ENCODE assay signal across 8 mouse cellular contexts in genomic region chr10:59702207-59703032, GRCm38 (mm10). TPM values are rescaled to one million over a fixed set of nuclear protein-coding genes. Genes with fewer than 3 reads are reported as not detected.
DNase-seq lines count a peak whose midpoint lies in the region; ATAC-seq and TF ChIP-seq lines count a peak whose summit lies in the region.

Gene Micu1, plus strand, starts transcription at chr10:59702477.

- H3K36me3 ChIP-seq in ES-E14 (ENCODE audit: control insufficient read depth, insufficient read depth, low read length, poor library complexity, severe bottlenecking), result no peaks in the 10 kb centered on the region
- H3K36me3 ChIP-seq in forebrain, embryonic 15.5 days, result no peaks in the 10 kb centered on the region

- no peaks in the 10 kb centered on the region for H3K27me3 ChIP-seq in forebrain, embryonic 15.5 days

- H3K9me3 ChIP-seq in ES-E14 (ENCODE audit: control insufficient read depth, insufficient read depth, low read depth, low read length), result no peaks in the 10 kb centered on the region
- H3K9me3 ChIP-seq in forebrain, embryonic 15.5 days, result no peaks in the 10 kb centered on the region

- H3K9ac ChIP-seq in ES-E14 (ENCODE audit: insufficient read depth, low read depth, low read length, poor library complexity, severe bottlenecking), result peak within 1 kb of the TSS; percentile 62
- peak within 1 kb of the TSS; percentile 64 for H3K9ac ChIP-seq in forebrain, embryonic 15.5 days (replicated peaks)

- no peak for TF ChIP-seq CTCF in lung, adult 2 months (IDR thresholded peaks at IDR 0.05; ENCODE audit: insufficient read depth, low read length)

- in situ Hi-C loops in ES-E14 (cut with MboI; ENCODE audit: low sequenced_read_pairs in 2 of 2, unreplicated experiment in 2 of 2), result no loop called here

- H3K4me2 ChIP-seq in forebrain, embryonic 15.5 days (replicated peaks), result peak within 1 kb of the TSS; percentile 92

- no peak within 1 kb of the TSS for H3K27ac ChIP-seq in ES-E14 (ENCODE audit: insufficient read depth, low read depth, low read length, poor library complexity, severe bottlenecking)
- peak within 1 kb of the TSS; percentile 79 for H3K27ac ChIP-seq in forebrain, embryonic 15.5 days (replicated peaks)

- intact Hi-C loops in heart, postnatal 25 days (cut with DNase I), result loop anchor here (5.0 kb wide), 1 partner anchor 210 kb away; no protein-coding TSS in a partner anchor

- peak; percentile 88; the same call in 1 of the 2 replicates for TF ChIP-seq POLR2A in lung, adult 2 months (IDR thresholded peaks at IDR 0.05; ENCODE audit: borderline replicate concordance, extremely low read depth, low read depth, low read length)

- peak; percentile 98 for ATAC-seq in forebrain, embryonic 15.5 days (replicated peaks)
- ATAC-seq in neutrophil, adult 5-6 weeks (ENCODE audit: extremely low read depth, insufficient number of reproducible peaks, low FRiP score, poor library complexity, severe bottlenecking), result peak; percentile 98

- peak; percentile 98 for DNase-seq in ES-E14 (ENCODE audit: low read depth, low spot score)
- DNase-seq in cerebellum, adult 11-12 months, result peak; percentile 94
- DNase-seq in heart, postnatal 25 days (ENCODE audit: low spot score), result peak; percentile 93
- peak; percentile 96 to 98 for DNase-seq in layer of hippocampus, adult 18-20 months (ENCODE audit: low spot score in 2 of 2)
- peak; percentile 95 for DNase-seq in lung, adult 2 months
- DNase-seq in thymus, adult 18-20 months, result peak; percentile 89 to 91

- WGBS in forebrain, embryonic 15.5 days, result 1% methylated on average over 48 of the region's 48 CpGs
- WGBS in lung, adult 2 months, result under 1% methylated on average over 48 of the region's 48 CpGs

- peak within 1 kb of the TSS; percentile 67 to 81 for H3K4me3 ChIP-seq in ES-E14 (ENCODE audit: insufficient read depth in 1 of 2, low read depth in 1 of 2, low read length in 2 of 2, poor library complexity in 1 of 2, severe bottlenecking in 1 of 2)
- H3K4me3 ChIP-seq in forebrain, embryonic 15.5 days, result peak within 1 kb of the TSS; percentile 66
- peak within 1 kb of the TSS; percentile 81 for H3K4me3 ChIP-seq in lung, adult 2 months (replicated peaks; ENCODE audit: extremely low read depth, low read depth, low read length)

- peaks cover 5 to 7% of the 10 kb centered on the region in 2 experiments; a peak in 2 of 4 replicates for H3K4me1 ChIP-seq in ES-E14 (ENCODE audit: control insufficient read depth in 2 of 2, insufficient read depth in 2 of 2, low read length in 2 of 2, poor library complexity in 1 of 2)
- H3K4me1 ChIP-seq in forebrain, embryonic 15.5 days, result peaks cover 12% of the 10 kb centered on the region
- H3K4me1 ChIP-seq in lung, adult 2 months (ENCODE audit: control insufficient read depth, insufficient read depth, low read length), result 0 out of 2 replicates have a peak, but pooled peaks cover 3% of the 10 kb centered on the region

TF ChIP-seq in ES-E14, 5 proteins besides CTCF, POLR2A, EP300 and RAD21:
- TF ChIP-seq ZC3H11A (IDR thresholded peaks at IDR 0.05; ENCODE audit: borderline replicate concordance, low read depth, low read length), result no peak
- TF ChIP-seq MAFK (IDR thresholded peaks at IDR 0.05; ENCODE audit: insufficient read depth, low read depth, low read length), result no peak
- no peak; the same call in 1 of the 2 replicates for TF ChIP-seq CHD2 (IDR thresholded peaks at IDR 0.05; ENCODE audit: low read depth, low read length)
- TF ChIP-seq ZNF384 (IDR thresholded peaks at IDR 0.05; ENCODE audit: low read depth, low read length), result no peak
- no peak for TF ChIP-seq HCFC1 (IDR thresholded peaks at IDR 0.05; ENCODE audit: borderline replicate concordance, insufficient read depth, low read length)

RNA-seq across cellular contexts. Expression of gene Micu1, which starts in this region (rescaled TPM):
- total RNA-seq in ES-E14 (2012; rRNA removed), result 21.1 and 23.6 TPM in 2 replicates
- 75.9 and 79.1 TPM in 2 replicates for polyA plus RNA-seq in forebrain, embryonic 15.5 days (2015; fragmentation: Nextera tagmentation; extraction: Ambion mirVana)
- total RNA-seq in heart, postnatal 25 days (2021), result 10 to 100 TPM; 18.8 to 24.9 TPM
- total RNA-seq in layer of hippocampus, adult 18-20 months (2021), result 100 to 1,000 TPM in 1 of 2 experiments, 10 to 100 TPM in 1; 97.8 to 101 TPM
- 46.2 and 76.8 TPM in 2 replicates for polyA plus RNA-seq in lung, adult 2 months (2012; rRNA removed)
- 41.5 and 52.5 TPM in 2 replicates for total RNA-seq in neutrophil, adult 5-6 weeks (2017)
